Mouse (Mus musculus) lung, postnatal 0 days (tissue): ENCODE measurements around the gene Cacna1d. TPM values are rescaled to one million over a fixed set of nuclear protein-coding genes. Genes with fewer than 3 reads are reported as not detected.

ENCODE experiments used
- ATAC-seq: fragments of 200-750 bp; cut with Nextera tagmentation; 2 replicates; pipeline ENCODE4 v1.8.0; 2017; ENCODE audit warnings: moderate library complexity
- DNase-seq: peaks from one replicate; pipeline ENCODE4 v3.0.0-alpha.2; 2016; ENCODE audit warnings: low spot score
- H3K27ac ChIP-seq: fragments of 300-500 bp; sonication (generic); 2 replicates; pipeline ENCODE4 v1.5.1; 2014; ENCODE audit warnings: antibody characterized with exemption, mild to moderate bottlenecking, low read length, mixed read lengths
- H3K27me3 ChIP-seq: fragments of 300-500 bp; sonication (generic); replicated peaks from 2 replicates; pipeline ENCODE4 v1.6.1; 2014; ENCODE audit warnings: low read length, mixed read lengths; ENCODE audit not compliant: insufficient read depth
- H3K36me3 ChIP-seq: fragments of 300-500 bp; sonication (generic); 2 replicates; pipeline ENCODE4 v1.6.1; 2014; ENCODE audit warnings: low read length, mixed read lengths; ENCODE audit not compliant: insufficient read depth
- H3K4me1 ChIP-seq: fragments of 300-500 bp; sonication (generic); 2 replicates; pipeline ENCODE4 v1.6.1; 2014; ENCODE audit warnings: antibody characterized with exemption, low read depth, low read length, mixed read lengths; ENCODE audit not compliant: insufficient read depth
- H3K4me2 ChIP-seq: fragments of 300-500 bp; sonication (generic); replicated peaks from 2 replicates; pipeline ENCODE4 v1.6.1; 2014; ENCODE audit warnings: low read depth, mild to moderate bottlenecking, low read length, moderate library complexity, mixed read lengths
- H3K4me3 ChIP-seq: fragments of 300-500 bp; sonication (generic); 2 replicates; pipeline ENCODE4 v1.5.1; 2014; ENCODE audit warnings: low read depth, low read length
- H3K9ac ChIP-seq: fragments of 300-500 bp; sonication (generic); replicated peaks from 2 replicates; pipeline ENCODE4 v1.6.1; 2014; ENCODE audit warnings: low read depth, mild to moderate bottlenecking
- H3K9me3 ChIP-seq: fragments of 300-500 bp; sonication (generic); 2 replicates; pipeline ENCODE4 v1.6.1; 2016; ENCODE audit warnings: low read length, mixed read lengths
- CTCF ChIP-seq: IDR thresholded peaks from 2 replicates; pipeline ENCODE4 v1.5.1; 2016; ENCODE audit warnings: antibody characterized with exemption, mild to moderate bottlenecking
- EP300 ChIP-seq: IDR thresholded peaks from 2 replicates; pipeline ENCODE4 v1.6.1; 2016; ENCODE audit warnings: antibody characterized with exemption, mild to moderate bottlenecking, control low read depth
- WGBS: fragments of 180-500 bp; shearing (Covaris S2); extraction: QIAGEN DNeasy Blood & Tissue Kit; methylation state at CpG from one replicate; pipeline ENCODE4 v1.1.7; 2014; 5-methylcytosine and 5-hydroxymethylcytosine counted together
- polyA plus RNA-seq: library from polyadenylated mRNA; unstranded; fragments of >200 nt; fragmentation: Nextera tagmentation; extraction: Ambion mirVana; gene quantifications from 2 replicates; pipeline ENCODE4 v1.2.1, GENCODE M21; 2015

Gene Cacna1d
- polyA plus RNA-seq, 1 experiment from 2014 or later = 12.5 TPM

- Histone ChIP-seq H3K27ac (no peak overlapping the region), H3K9ac (no peak overlapping the region), H3K4me3 (no peak overlapping the region), H3K4me2 (no peak overlapping the region), H3K4me1 (no peaks in the 10 kb centered on the region), H3K36me3 (no peaks in the 10 kb centered on the region), H3K27me3 (no peaks in the 10 kb centered on the region), H3K9me3 (no peaks in the 10 kb centered on the region)
- WGBS = 63% methylated on average over 6 of the region's 6 CpGs
- TF ChIP-seq CTCF (no peak), EP300 (no peak)
- no peak for DNase-seq
- no peak for ATAC-seq
These were observed 16.8 kb downstream of the Cacna1d start for GRCm38 (mm10) chr14:30474416-30474815.

GRCm38 (mm10) chr14:30473605-30474004 lies 17.6 kb downstream of the Cacna1d start:
- Histone ChIP-seq H3K27ac (no peak overlapping the region), H3K4me3 (no peak overlapping the region), H3K27me3 (no peaks in the 10 kb centered on the region), H3K9me3 (no peaks in the 10 kb centered on the region), H3K36me3 (no peaks in the 10 kb centered on the region), H3K9ac (no peak overlapping the region), H3K4me2 (no peak overlapping the region), H3K4me1 (no peaks in the 10 kb centered on the region)
- no peak for DNase-seq
- ATAC-seq = no peak
- 51% methylated on average over 5 of the region's 5 CpGs for WGBS
- TF ChIP-seq EP300 (no peak), CTCF (no peak)

GRCm38 (mm10) chr14:30463312-30463711 lies 27.9 kb downstream of the Cacna1d start:
- H3K4me3 ChIP-seq = no peak overlapping the region
- no peak for TF ChIP-seq EP300
- no peak for TF ChIP-seq CTCF
- no peaks in the 10 kb centered on the region for H3K9me3 ChIP-seq
- no peaks in the 10 kb centered on the region for H3K27me3 ChIP-seq
- no peak overlapping the region for H3K27ac ChIP-seq
- H3K4me2 ChIP-seq = no peak overlapping the region
- no peak for DNase-seq
- no peaks in the 10 kb centered on the region for H3K36me3 ChIP-seq
- H3K9ac ChIP-seq = no peak overlapping the region
- H3K4me1 ChIP-seq = no peaks in the 10 kb centered on the region
- WGBS = 63% methylated on average over 4 of the region's 4 CpGs
- no peak for ATAC-seq

GRCm38 (mm10) chr14:30459891-30460523 lies 31.2 kb downstream of the Cacna1d start:
- ATAC-seq = peak; percentile 40
- H3K4me3 ChIP-seq = no peak overlapping the region
- no peaks in the 10 kb centered on the region for H3K9me3 ChIP-seq
- TF ChIP-seq CTCF (peak; percentile 92), EP300 (no peak)
- no peaks in the 10 kb centered on the region for H3K36me3 ChIP-seq
- no peak overlapping the region for H3K4me2 ChIP-seq
- 5% methylated on average over 14 of the region's 14 CpGs for WGBS
- no peaks in the 10 kb centered on the region for H3K4me1 ChIP-seq
- no peak overlapping the region for H3K27ac ChIP-seq
- H3K9ac ChIP-seq = no peak overlapping the region
- no peaks in the 10 kb centered on the region for H3K27me3 ChIP-seq
- DNase-seq = peak; percentile 89

- no peak overlapping the region for H3K9ac ChIP-seq
- H3K36me3 ChIP-seq = no peaks in the 10 kb centered on the region
- no peak overlapping the region for H3K4me2 ChIP-seq
- DNase-seq (peak; percentile 90), ATAC-seq (peak; percentile 72)
- peak overlapping the region; percentile 78 for H3K27ac ChIP-seq
- no peaks in the 10 kb centered on the region for H3K27me3 ChIP-seq
- no peaks in the 10 kb centered on the region for H3K4me1 ChIP-seq
- TF ChIP-seq EP300 (peak; percentile 77), CTCF (no peak)
- 55% methylated on average over 3 of the region's 3 CpGs for WGBS
- H3K9me3 ChIP-seq = no peaks in the 10 kb centered on the region
- no peak overlapping the region for H3K4me3 ChIP-seq
These were observed 32.4 kb downstream of the Cacna1d start for GRCm38 (mm10) chr14:30458820-30459219.

- H3K9ac ChIP-seq = no peak overlapping the region
- no peak overlapping the region for H3K4me3 ChIP-seq
- H3K27ac ChIP-seq = peak overlapping the region; percentile 78
- H3K9me3 ChIP-seq = no peaks in the 10 kb centered on the region
- H3K36me3 ChIP-seq = no peaks in the 10 kb centered on the region
- no peaks in the 10 kb centered on the region for H3K4me1 ChIP-seq
- TF ChIP-seq CTCF = no peak
- peak; percentile 68 for TF ChIP-seq EP300
- DNase-seq = peak; percentile 90
- ATAC-seq = peak; percentile 71
- H3K27me3 ChIP-seq = no peaks in the 10 kb centered on the region
- H3K4me2 ChIP-seq = no peak overlapping the region
- WGBS = 23% methylated on average over 2 of the region's 2 CpGs
These were observed 33.4 kb downstream of the Cacna1d start for GRCm38 (mm10) chr14:30457897-30458296.
